30 mouse cellular contexts compared by ENCODE assay signal in genomic region chr9:13804480-13804879, GRCm38 (mm10).
"Had no signal": no experiment of that assay in that cellular context is flagged by ENCODE, and none has a peak within 500 bp of the region (broad histone marks: within the 10 kb centered on the region; RNA-seq: fewer than 3 reads in every experiment).

No protein-coding gene starts in this region.

- ATAC-seq: liver, embryonic 12.5 days; liver, postnatal 0 days; lung, postnatal 0 days; midbrain, embryonic 15.5 days; midbrain, embryonic 16.5 days had no signal

- H3K9me3 ChIP-seq: limb, embryonic 10.5 days; limb, embryonic 12.5 days; limb, embryonic 13.5 days; limb, embryonic 15.5 days; liver, embryonic 12.5 days; liver, embryonic 13.5 days; liver, embryonic 15.5 days; lung, embryonic 15.5 days; megakaryocyte, embryonic 14.5 days; midbrain, embryonic 10.5 days; midbrain, embryonic 12.5 days; midbrain, embryonic 15.5 days; neural tube, embryonic 12.5 days had no signal

- H3K4me1 ChIP-seq: limb, embryonic 10.5 days; limb, embryonic 12.5 days; limb, embryonic 13.5 days; limb, embryonic 15.5 days; liver, embryonic 12.5 days; liver, embryonic 13.5 days; liver, embryonic 15.5 days; lung, embryonic 15.5 days; megakaryocyte, embryonic 14.5 days; midbrain, embryonic 10.5 days; midbrain, embryonic 12.5 days; midbrain, embryonic 15.5 days; neural tube, embryonic 12.5 days had no signal

- H3K27ac ChIP-seq: left cerebral cortex, adult 2 months; limb, embryonic 10.5 days; limb, embryonic 12.5 days; limb, embryonic 13.5 days; limb, embryonic 15.5 days; liver, embryonic 12.5 days; liver, embryonic 13.5 days; liver, embryonic 14.5 days; liver, embryonic 15.5 days; lung, embryonic 15.5 days; macrophage; midbrain, embryonic 10.5 days; midbrain, embryonic 12.5 days; midbrain, embryonic 15.5 days; neural tube, embryonic 12.5 days had no signal

- H3K27me3 ChIP-seq: limb, embryonic 12.5 days; limb, embryonic 13.5 days; limb, embryonic 15.5 days; liver, embryonic 12.5 days; liver, embryonic 13.5 days; liver, embryonic 15.5 days; lung, embryonic 15.5 days; megakaryocyte, embryonic 14.5 days; midbrain, embryonic 12.5 days; midbrain, embryonic 15.5 days; neural tube, embryonic 12.5 days had no signal

- H3K4me2 ChIP-seq: limb, embryonic 12.5 days; limb, embryonic 13.5 days; limb, embryonic 15.5 days; liver, embryonic 11.5 days; liver, embryonic 12.5 days; liver, embryonic 13.5 days; liver, embryonic 15.5 days; lung, embryonic 14.5 days; lung, embryonic 15.5 days; midbrain, embryonic 12.5 days; midbrain, embryonic 15.5 days; neural tube, embryonic 12.5 days had no signal

- H3K4me3 ChIP-seq: left cerebral cortex, adult 2 months; limb, embryonic 10.5 days; limb, embryonic 12.5 days; limb, embryonic 13.5 days; limb, embryonic 15.5 days; liver, embryonic 12.5 days; liver, embryonic 13.5 days; liver, embryonic 15.5 days; lung, embryonic 15.5 days; megakaryocyte, embryonic 14.5 days; midbrain, embryonic 10.5 days; midbrain, embryonic 12.5 days; midbrain, embryonic 15.5 days; myocyte; neural tube, embryonic 12.5 days had no signal

- H3K9ac ChIP-seq: limb, embryonic 12.5 days; limb, embryonic 13.5 days; limb, embryonic 15.5 days; liver, embryonic 12.5 days; liver, embryonic 13.5 days; liver, embryonic 14.5 days; liver, embryonic 15.5 days; liver, postnatal 0 days; lung, embryonic 14.5 days; lung, embryonic 15.5 days; midbrain, embryonic 12.5 days; midbrain, embryonic 15.5 days; neural tube, embryonic 12.5 days had no signal

- DNase-seq: left cerebral cortex, postnatal 4 days; liver; liver, embryonic 13.5 days; liver, postnatal 0 days; lung, adult 18-20 months; lung, adult 2 months; lung, postnatal 10 days; lung, postnatal 14 days; lung, postnatal 36 days; lung, postnatal 4 days had no signal
